Mouse (Mus musculus) hindbrain, embryonic 11.5 days (tissue): Measurements from ENCODE around the gene Ccr5. TPM values are rescaled to one million over a fixed set of nuclear protein-coding genes. Genes with fewer than 3 reads are reported as not detected.
"Not testable (repeated sequence)": the region's sequence is repeated elsewhere in the genome, so short reads cannot be mapped to it uniquely, and the experiment has no call there.

Experiments
- ATAC-seq: fragments of 200-750 bp; cut with Nextera tagmentation; 2 replicates; pipeline ENCODE4 v1.8.0; 2017; ENCODE audit warnings: mild to moderate bottlenecking, moderate TSS enrichment, moderate library complexity; ENCODE audit not compliant: low FRiP score
- DNase-seq: peaks from one replicate; pipeline ENCODE4 v3.0.0-alpha.2; 2015; ENCODE audit warnings: low spot score
- H3K27ac ChIP-seq: fragments of 300-500 bp; sonication (generic); 2 replicates; pipeline ENCODE4 v1.5.1; 2014; ENCODE audit warnings: mild to moderate bottlenecking, low read depth, low read length
- H3K27me3 ChIP-seq: fragments of 300-500 bp; sonication (generic); 2 replicates; pipeline ENCODE4 v1.6.1; 2014; ENCODE audit warnings: mild to moderate bottlenecking, low read length, moderate library complexity, mixed read lengths; ENCODE audit not compliant: control insufficient read depth, insufficient read depth
- H3K36me3 ChIP-seq: fragments of 300-500 bp; sonication (generic); 2 replicates; pipeline ENCODE4 v1.6.1; 2014; ENCODE audit warnings: mild to moderate bottlenecking, low read length, moderate library complexity, mixed read lengths; ENCODE audit not compliant: control insufficient read depth, insufficient read depth
- H3K4me1 ChIP-seq: fragments of 300-500 bp; sonication (generic); replicated peaks from 2 replicates; pipeline ENCODE4 v1.6.1; 2014; ENCODE audit warnings: low read length, mixed read lengths; ENCODE audit not compliant: control insufficient read depth, insufficient read depth
- H3K4me2 ChIP-seq: fragments of 300-500 bp; sonication (generic); replicated peaks from 2 replicates; pipeline ENCODE4 v1.6.1; 2014; ENCODE audit warnings: mild to moderate bottlenecking, low read depth, low read length
- H3K4me3 ChIP-seq: fragments of 300-500 bp; sonication (generic); 2 replicates; pipeline ENCODE4 v1.5.1; 2014; ENCODE audit warnings: low read depth, low read length
- H3K9ac ChIP-seq: fragments of 300-500 bp; sonication (generic); 2 replicates; pipeline ENCODE4 v1.6.1; 2014; ENCODE audit warnings: low read depth, low read length
- H3K9me3 ChIP-seq: fragments of 300-500 bp; sonication (generic); 2 replicates; pipeline ENCODE4 v1.6.1; 2016; ENCODE audit warnings: low read length; ENCODE audit not compliant: control insufficient read depth
- WGBS: fragments of 180-500 bp; shearing (Covaris S2); extraction: QIAGEN DNeasy Blood & Tissue Kit; methylation state at CpG from one replicate; pipeline ENCODE4 v1.1.7; 2014; 5-methylcytosine and 5-hydroxymethylcytosine counted together
- polyA plus RNA-seq: library from polyadenylated mRNA; unstranded; fragments of >200 nt; fragmentation: Nextera tagmentation; extraction: Ambion mirVana; gene quantifications from 2 replicates; pipeline ENCODE4 v1.2.1, GENCODE M21; 2014

The Ccr5 gene
- 0.15 and 1.2 TPM in 2 replicates for polyA plus RNA-seq

DNA sequence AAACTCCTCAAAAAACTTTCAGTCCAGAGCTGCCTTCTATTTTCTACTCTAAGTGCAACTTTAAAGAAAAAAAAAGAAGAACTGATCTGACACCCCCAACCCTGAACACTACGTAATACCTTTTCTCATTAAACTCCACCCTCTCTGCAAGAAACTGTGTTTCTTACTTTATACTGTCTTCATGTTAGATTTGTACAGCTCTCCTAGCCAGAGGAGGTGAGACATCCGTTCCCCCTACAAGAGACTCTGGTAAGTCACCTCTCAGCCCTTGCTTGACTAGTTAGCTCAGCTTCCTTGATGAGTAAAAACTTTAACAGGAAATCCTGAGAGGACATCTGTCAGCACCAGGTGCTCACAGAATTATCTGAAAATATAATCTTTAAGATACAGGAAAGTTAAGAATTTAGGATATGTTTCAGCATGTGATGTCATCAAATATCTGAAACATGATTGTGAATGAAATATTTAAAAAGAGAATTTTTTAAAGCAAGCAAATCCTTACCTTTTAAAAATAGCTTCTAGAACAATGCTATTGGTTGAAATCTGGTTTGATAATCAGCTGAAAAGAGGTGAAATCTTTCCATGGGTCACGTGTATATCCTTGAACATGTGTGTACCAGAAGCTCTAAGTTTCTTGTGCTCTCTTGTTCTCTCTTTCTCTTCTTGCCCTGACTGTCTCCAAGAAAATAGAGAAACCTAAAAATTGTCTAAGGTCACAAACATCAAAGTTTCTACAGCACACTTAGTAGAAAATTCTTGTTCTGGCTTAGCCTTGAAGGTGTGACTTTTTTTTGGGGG is at the start of gene Ccr5:
Ccr5 (plus strand) TSS at position 157 of the 798 bp plus-strand sequence.
- H3K36me3 ChIP-seq = no peaks in the 10 kb centered on the region
- DNase-seq = no peak
- 77% methylated on average over 3 of the region's 3 CpGs for WGBS
- H3K9me3 ChIP-seq = no peaks in the 10 kb centered on the region
- no peak within 1 kb of the TSS for H3K9ac ChIP-seq
- H3K4me1 ChIP-seq = no peaks in the 10 kb centered on the region
- H3K4me3 ChIP-seq = no peak within 1 kb of the TSS
- H3K4me2 ChIP-seq = no peak within 1 kb of the TSS
- no peaks in the 10 kb centered on the region for H3K27me3 ChIP-seq
- ATAC-seq = no peak
- no peak within 1 kb of the TSS for H3K27ac ChIP-seq

DNA sequence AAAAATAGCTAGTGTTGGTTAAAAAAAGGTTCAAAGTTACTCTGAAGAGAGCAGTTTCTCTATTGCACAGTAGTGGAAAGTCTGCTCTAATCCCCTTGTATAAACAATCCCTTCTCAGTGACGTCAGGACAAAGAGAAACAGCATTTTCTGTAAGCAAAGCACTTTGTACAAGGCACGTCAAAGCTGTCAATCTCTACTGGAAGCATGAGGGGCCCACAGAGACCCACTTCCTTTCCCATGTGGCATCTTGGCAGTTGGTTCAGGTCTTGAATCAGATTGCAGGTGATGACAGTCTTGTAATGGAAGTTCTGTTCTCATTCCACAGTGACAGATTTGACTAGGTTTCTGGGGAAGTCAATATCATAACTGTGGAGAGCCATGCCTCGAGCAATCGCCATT is 41.5 kb upstream of the Ccr5 start:
- H3K27ac ChIP-seq = no peak overlapping the region

DNA sequence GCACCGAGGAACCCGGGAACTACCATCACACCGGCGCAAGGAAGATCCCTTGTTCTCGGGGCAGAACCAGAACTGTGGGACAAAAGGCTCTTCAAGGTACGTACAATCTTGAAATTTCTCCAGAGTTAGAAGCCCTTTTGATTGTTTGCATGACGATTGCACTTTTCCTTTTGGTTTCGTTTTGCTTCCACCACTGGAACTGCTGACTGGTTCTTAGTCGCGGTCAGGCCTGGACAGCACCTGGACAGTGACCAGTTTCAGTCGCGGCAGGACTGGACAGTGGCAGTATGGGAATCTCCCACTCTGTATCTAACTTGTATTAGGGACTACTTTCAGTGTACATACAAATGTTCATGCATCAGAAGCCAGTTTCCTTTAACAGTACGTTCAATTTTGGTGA is 40.9 kb upstream of the Ccr5 start:
- WGBS = 92% methylated on average over 12 of the region's 13 CpGs
- not testable (repeated sequence) for H3K9ac ChIP-seq, H3K36me3 ChIP-seq, H3K9me3 ChIP-seq, H3K27me3 ChIP-seq, DNase-seq, H3K4me1 ChIP-seq, H3K27ac ChIP-seq, H3K4me2 ChIP-seq, H3K4me3 ChIP-seq, ATAC-seq

More for the DNA sequence above, 41.5 kb upstream of the Ccr5 start:
- no peaks in the 10 kb centered on the region for H3K36me3 ChIP-seq
- H3K4me2 ChIP-seq = no peak overlapping the region
- 78% methylated on average over 4 of the region's 4 CpGs for WGBS
- no peaks in the 10 kb centered on the region for H3K27me3 ChIP-seq
- no peak overlapping the region for H3K9ac ChIP-seq
- ATAC-seq (no peak), DNase-seq (no peak)
- no peaks in the 10 kb centered on the region for H3K9me3 ChIP-seq
- no peaks in the 10 kb centered on the region for H3K4me1 ChIP-seq
- H3K4me3 ChIP-seq = no peak overlapping the region

DNA sequence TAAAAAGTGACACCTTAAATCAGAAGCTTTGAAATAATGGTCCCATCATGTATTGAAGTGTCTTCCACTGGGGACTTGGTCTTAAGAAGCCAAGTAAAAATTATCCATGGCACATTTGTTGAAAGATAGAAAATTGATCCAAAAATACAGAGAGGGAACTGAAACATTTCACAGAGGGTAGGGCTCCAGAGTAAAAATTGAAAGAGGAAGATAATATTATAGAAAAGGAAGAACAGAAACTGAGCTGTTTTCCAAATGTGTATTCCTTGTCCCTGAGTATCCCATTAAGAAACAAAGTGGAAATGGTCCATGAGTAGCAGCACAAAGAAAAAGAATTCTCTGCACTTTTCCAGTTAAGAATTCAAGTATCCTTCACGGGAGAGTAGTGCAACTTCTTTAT is 30.9 kb upstream of the Ccr5 start:
- Histone ChIP-seq H3K4me1 (no peaks in the 10 kb centered on the region), H3K27me3 (no peaks in the 10 kb centered on the region)
- 81% methylated on average over 1 of the region's 1 CpGs for WGBS

DNA sequence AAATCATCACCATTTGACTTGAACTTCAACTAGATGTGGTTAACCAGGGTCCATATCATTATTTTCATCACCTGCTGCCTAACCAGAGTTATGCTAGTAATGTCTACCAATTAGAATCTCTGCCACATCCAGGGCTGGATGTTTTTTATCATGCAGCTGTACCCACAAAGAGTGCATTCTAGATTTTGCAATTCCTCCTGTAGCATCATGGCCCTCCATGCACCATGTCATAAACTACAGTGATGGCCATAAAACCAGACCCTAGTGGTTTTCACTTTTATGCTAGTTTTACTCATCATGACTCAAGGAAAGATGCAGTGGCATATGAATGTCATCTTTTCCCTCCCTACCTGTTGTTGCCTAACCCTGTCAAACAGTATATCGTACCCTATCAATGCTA is 22.2 kb upstream of the Ccr5 start:
- Histone ChIP-seq H3K4me2 (no peak overlapping the region), H3K9ac (no peak overlapping the region), H3K27ac (no peak overlapping the region), H3K27me3 (no peaks in the 10 kb centered on the region), H3K4me3 (no peak overlapping the region), H3K36me3 (no peaks in the 10 kb centered on the region), H3K4me1 (no peaks in the 10 kb centered on the region), H3K9me3 (no peaks in the 10 kb centered on the region)
- 91% methylated on average over 1 of the region's 1 CpGs for WGBS
- ATAC-seq (no peak), DNase-seq (no peak)

More for the DNA sequence above, 30.9 kb upstream of the Ccr5 start:
- H3K4me3 ChIP-seq = no peak overlapping the region
- no peaks in the 10 kb centered on the region for H3K9me3 ChIP-seq
- H3K9ac ChIP-seq = no peak overlapping the region
- H3K27ac ChIP-seq = no peak overlapping the region
- no peaks in the 10 kb centered on the region for H3K36me3 ChIP-seq
- H3K4me2 ChIP-seq = no peak overlapping the region
- ATAC-seq = no peak
- DNase-seq = no peak

DNA sequence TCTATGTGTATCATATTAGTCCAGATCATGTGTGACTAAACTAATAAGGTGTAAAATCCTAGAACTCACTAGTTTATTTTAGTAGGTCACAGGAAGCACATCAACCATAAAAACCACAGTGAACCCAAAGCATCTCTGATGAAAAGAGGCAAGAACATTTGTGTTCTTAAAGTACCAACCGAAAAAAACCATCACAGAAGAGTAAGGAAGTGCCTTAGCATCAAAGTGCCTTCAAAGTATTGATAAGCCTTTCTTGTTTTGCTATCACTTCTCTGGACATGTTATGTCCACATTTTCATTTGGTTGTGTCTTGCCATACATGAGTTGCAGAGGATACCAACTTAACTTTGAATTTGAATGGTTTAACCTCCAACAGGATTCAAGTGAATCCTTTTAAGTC is 21.0 kb upstream of the Ccr5 start:
- H3K9ac ChIP-seq = no peak overlapping the region
- ATAC-seq (no peak), DNase-seq (no peak)
- no peaks in the 10 kb centered on the region for H3K4me1 ChIP-seq
- H3K9me3 ChIP-seq = no peaks in the 10 kb centered on the region
- WGBS = 78% methylated on average over 1 of the region's 1 CpGs
- H3K4me3 ChIP-seq = no peak overlapping the region
- no peak overlapping the region for H3K4me2 ChIP-seq
- no peak overlapping the region for H3K27ac ChIP-seq
- H3K36me3 ChIP-seq = no peaks in the 10 kb centered on the region
- no peaks in the 10 kb centered on the region for H3K27me3 ChIP-seq

DNA sequence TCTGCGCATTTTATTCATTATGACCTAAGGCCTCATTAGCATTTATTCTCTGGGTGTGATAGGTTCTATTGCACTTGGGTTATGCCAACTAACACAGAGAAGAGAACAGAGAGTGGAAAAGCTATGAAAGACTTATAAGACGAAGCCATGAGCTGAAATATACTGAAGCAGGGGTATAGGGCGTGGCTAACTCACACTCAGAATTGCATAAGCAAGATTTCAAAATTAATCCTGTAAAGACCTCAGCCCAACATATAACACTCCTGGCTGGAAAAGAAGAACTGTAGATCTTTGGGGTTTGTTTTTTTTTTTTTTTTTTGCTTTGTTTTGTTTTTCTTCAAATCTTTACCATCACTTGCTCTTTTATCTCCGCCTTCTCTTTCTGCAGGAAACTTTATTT is 19.6 kb upstream of the Ccr5 start, which contains the start of gene Ccr2:
Ccr2 (plus strand) TSS at position 228 of the 400 bp plus-strand sequence.
- DNase-seq (no peak), ATAC-seq (no peak)
- Histone ChIP-seq H3K9me3 (no peaks in the 10 kb centered on the region), H3K9ac (no peak within 1 kb of the TSS), H3K36me3 (no peaks in the 10 kb centered on the region), H3K4me3 (no peak within 1 kb of the TSS), H3K4me2 (no peak within 1 kb of the TSS), H3K4me1 (no peaks in the 10 kb centered on the region), H3K27ac (no peak within 1 kb of the TSS), H3K27me3 (no peaks in the 10 kb centered on the region)
- 88% methylated on average over 4 of the region's 4 CpGs for WGBS

DNA sequence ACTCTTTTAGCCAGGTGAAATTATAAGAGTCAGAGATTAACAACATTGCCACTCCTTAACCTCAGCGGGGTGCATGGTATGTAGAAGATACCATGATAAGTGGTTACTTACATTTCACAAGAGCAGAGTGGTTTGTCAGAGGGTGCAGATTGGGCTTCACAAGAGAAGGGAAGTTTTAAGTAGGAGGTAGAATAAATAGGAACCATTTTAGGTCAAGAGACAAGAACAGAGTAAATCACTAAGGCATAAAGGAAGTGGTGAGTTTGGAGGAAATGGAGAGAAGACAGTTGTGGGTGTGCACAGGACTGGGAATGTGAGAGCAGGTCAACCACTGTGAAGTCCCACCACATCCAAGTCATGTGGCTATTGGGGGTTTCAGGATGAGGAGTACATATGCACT is 18.1 kb upstream of the Ccr5 start:
- Histone ChIP-seq H3K4me1 (no peaks in the 10 kb centered on the region), H3K9me3 (no peaks in the 10 kb centered on the region), H3K36me3 (no peaks in the 10 kb centered on the region), H3K27ac (no peak overlapping the region), H3K27me3 (no peaks in the 10 kb centered on the region), H3K4me2 (no peak overlapping the region), H3K4me3 (no peak overlapping the region), H3K9ac (no peak overlapping the region)
- DNase-seq = no peak
- ATAC-seq = no peak
- WGBS = 63% methylated on average over 1 of the region's 1 CpGs

DNA sequence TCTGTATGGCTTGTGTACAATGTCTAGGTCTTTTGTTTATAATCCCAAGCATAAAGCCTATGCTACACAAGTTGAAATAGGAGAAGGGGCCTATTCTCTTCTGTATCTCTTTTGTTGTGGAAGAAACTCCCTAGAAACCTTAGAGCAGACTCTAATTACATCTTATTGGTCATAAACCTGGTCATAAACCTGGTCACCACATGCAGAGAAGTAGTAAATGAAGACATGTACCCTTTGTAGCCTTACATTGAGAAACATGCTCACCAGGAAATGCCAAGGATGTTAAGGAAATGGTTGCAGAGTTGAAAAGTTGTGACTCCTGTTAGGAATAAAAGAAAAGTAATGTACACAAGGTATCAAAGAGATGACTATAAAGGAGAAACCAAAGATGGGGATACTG is 16.1 kb upstream of the Ccr5 start:
- H3K27me3 ChIP-seq = no peaks in the 10 kb centered on the region
- ATAC-seq = no peak

More for the DNA sequence above, 16.1 kb upstream of the Ccr5 start:
- Histone ChIP-seq H3K27ac (no peak overlapping the region), H3K36me3 (no peaks in the 10 kb centered on the region), H3K4me1 (no peaks in the 10 kb centered on the region), H3K9ac (no peak overlapping the region), H3K4me3 (no peak overlapping the region), H3K9me3 (no peaks in the 10 kb centered on the region), H3K4me2 (no peak overlapping the region)
- no peak for DNase-seq
